Comparison of ENCODE assay signal across 9 mouse cellular contexts in the genomic region with DNA sequence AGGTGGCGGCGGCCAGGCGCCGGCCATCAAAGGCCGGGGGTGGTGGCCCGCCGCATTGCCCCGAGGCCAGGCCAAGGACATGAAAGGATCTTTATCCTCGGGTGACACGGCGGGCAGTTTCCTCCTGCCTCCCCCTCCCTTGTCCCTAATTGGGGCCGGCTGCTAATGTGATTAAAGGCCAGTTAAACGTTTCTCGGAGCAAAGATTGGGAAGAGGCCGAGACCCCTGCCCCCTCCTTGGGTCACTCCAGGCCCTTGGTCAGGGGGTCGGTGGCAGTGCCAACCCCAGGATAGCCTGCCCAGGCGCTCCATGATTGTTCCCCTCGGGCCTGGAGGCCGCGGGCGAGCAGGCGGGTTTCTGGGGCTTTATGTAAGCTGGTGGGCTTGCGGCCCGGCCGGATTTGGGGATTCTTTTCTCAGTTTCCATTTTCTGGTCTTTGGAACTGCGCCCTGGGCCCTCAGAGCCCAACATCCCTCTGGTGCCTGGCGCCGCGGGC.
DNase-seq lines count a peak whose midpoint lies in the region; ATAC-seq and TF ChIP-seq lines count a peak whose summit lies in the region.
"Had no signal": no experiment of that assay in that cellular context is flagged by ENCODE, and none has a peak within 500 bp of the region (broad histone marks: within the 10 kb centered on the region; RNA-seq: fewer than 3 reads in every experiment).

No protein-coding gene starts in this region.

- peak overlapping the region; percentile 68 for H3K9ac ChIP-seq in forebrain, embryonic 12.5 days
- no peak overlapping the region for H3K9ac ChIP-seq in limb, embryonic 14.5 days (ENCODE audit: low read depth, low read length, severe bottlenecking)

- H3K27ac ChIP-seq in cerebellum, adult 2 months (ENCODE audit: insufficient read depth, low read length), result no peak overlapping the region
- peak overlapping the region; percentile 96 for H3K27ac ChIP-seq in forebrain, embryonic 12.5 days
- no peak overlapping the region for H3K27ac ChIP-seq in limb, embryonic 14.5 days (replicated peaks; ENCODE audit: low read depth, low read length)
- no peak overlapping the region for H3K27ac ChIP-seq in gastrocnemius, adult 2 months

- peaks cover 2% of the 10 kb centered on the region; the same call in 1 of the 2 replicates for H3K27me3 ChIP-seq in cerebellum, adult 2 months (ENCODE audit: control insufficient read depth, insufficient read depth, low read length)
- peaks cover 88% of the 10 kb centered on the region for H3K27me3 ChIP-seq in E14TG2a.4 (ENCODE audit: insufficient read depth, low read length)
- H3K27me3 ChIP-seq in forebrain, embryonic 12.5 days, result peaks cover 64% of the 10 kb centered on the region
- peaks cover 73% of the 10 kb centered on the region for H3K27me3 ChIP-seq in limb, embryonic 14.5 days (ENCODE audit: control insufficient read depth, insufficient read depth, low read length)

- under 1% methylated on average over 29 of the region's 29 CpGs for WGBS in cerebellum, adult 2 months
- WGBS in forebrain, embryonic 12.5 days, result 1% methylated on average over 29 of the region's 29 CpGs
- WGBS in limb, embryonic 14.5 days, result 3% methylated on average over 25 of the region's 29 CpGs

- no peak overlapping the region for H3K4me3 ChIP-seq in cerebellum, adult 2 months (replicated peaks; ENCODE audit: insufficient read depth, low read depth, low read length)
- H3K4me3 ChIP-seq in E14TG2a.4 (replicated peaks; ENCODE audit: low read length), result peak overlapping the region; percentile 66
- H3K4me3 ChIP-seq in forebrain, embryonic 12.5 days (replicated peaks), result peak overlapping the region; percentile 48
- peak overlapping the region; percentile 1; the same call in 1 of the 2 replicates for H3K4me3 ChIP-seq in limb, embryonic 14.5 days (replicated peaks; ENCODE audit: low read length)
- H3K4me3 ChIP-seq in gastrocnemius, adult 2 months, result no peak overlapping the region

- H3K4me1 ChIP-seq in cerebellum, adult 2 months (ENCODE audit: control insufficient read depth, insufficient read depth, low read length), result no peaks in the 10 kb centered on the region
- peaks cover 36% of the 10 kb centered on the region for H3K4me1 ChIP-seq in E14TG2a.4 (replicated peaks; ENCODE audit: low read depth, low read length)
- peaks cover 65% of the 10 kb centered on the region for H3K4me1 ChIP-seq in forebrain, embryonic 12.5 days
- H3K4me1 ChIP-seq in limb, embryonic 14.5 days (ENCODE audit: control insufficient read depth, insufficient read depth, low read length), result peaks cover 9% of the 10 kb centered on the region; the same call in 1 of the 2 replicates

- TF ChIP-seq POLR2A in cerebellum, adult 2 months (IDR thresholded peaks at IDR 0.05; ENCODE audit: borderline replicate concordance, insufficient read depth, low read length), result no peak
- no peak for TF ChIP-seq POLR2A in limb, embryonic 14.5 days (IDR thresholded peaks at IDR 0.05; ENCODE audit: borderline replicate concordance, extremely low read depth, insufficient read depth, insufficient read length)

- TF ChIP-seq CTCF in cerebellum, adult 2 months (IDR thresholded peaks at IDR 0.05; ENCODE audit: borderline replicate concordance, insufficient read depth, low read depth, low read length), result no peak
- no peak for TF ChIP-seq CTCF in E14TG2a.4 (conservative IDR thresholded peaks at IDR 0.05; ENCODE audit: low read length)
- no peak for TF ChIP-seq CTCF in gastrocnemius, adult 2 months (IDR thresholded peaks at IDR 0.05)

- H3K4me2 ChIP-seq in forebrain, embryonic 12.5 days, result peak overlapping the region; percentile 61
- H3K4me2 ChIP-seq in limb, embryonic 14.5 days (replicated peaks; ENCODE audit: low read depth, low read length, severe bottlenecking), result no peak overlapping the region; the same call in 1 of the 2 replicates

- intact Hi-C loops in gastrocnemius, adult 2 months (cut with DNase I), result no loop called here

- no peaks in the 10 kb centered on the region for H3K9me3 ChIP-seq in E14TG2a.4 (ENCODE audit: low read length)
- no peaks in the 10 kb centered on the region for H3K9me3 ChIP-seq in forebrain, embryonic 12.5 days
- H3K9me3 ChIP-seq in limb, embryonic 14.5 days (ENCODE audit: control insufficient read depth, low read length), result no peaks in the 10 kb centered on the region

- peak; percentile 11 to 26 for DNase-seq in cerebellum, adult 2 months
- no peak for DNase-seq in cerebellum, adult 11 months
- DNase-seq in limb, embryonic 14.5 days (ENCODE audit: low spot score), result no peak
- DNase-seq in adrenal gland, postnatal 36 days, result no peak
- DNase-seq in thymus, postnatal 25 days, result no peak
- no peak for DNase-seq in gastrocnemius, adult 2 months
- DNase-seq: heart, postnatal 10 days had no signal

- no peaks in the 10 kb centered on the region for H3K36me3 ChIP-seq in E14TG2a.4 (ENCODE audit: insufficient read depth, low read length)
- no peaks in the 10 kb centered on the region for H3K36me3 ChIP-seq in forebrain, embryonic 12.5 days (replicated peaks)
- H3K36me3 ChIP-seq in limb, embryonic 14.5 days (ENCODE audit: control insufficient read depth, insufficient read depth, low read length), result no peaks in the 10 kb centered on the region

- no peak for ATAC-seq in forebrain, embryonic 12.5 days (ENCODE audit: low FRiP score)
- ATAC-seq in limb, embryonic 14.5 days (ENCODE audit: low FRiP score, low read depth), result no peak

Comparison
In these comparisons a context has a peak if more than half of its experiments do, and no peak if none do; other contexts are left out.
1. DNase-seq: peak in cerebellum, adult 2 months (2 of 2); none in cerebellum, adult 11 months (single experiment), limb, embryonic 14.5 days (single experiment), adrenal gland, postnatal 36 days (0 of 2), thymus, postnatal 25 days (single experiment) and gastrocnemius, adult 2 months (single experiment).
2. H3K4me3 ChIP-seq: peak in E14TG2a.4 (single experiment), forebrain, embryonic 12.5 days (single experiment) and limb, embryonic 14.5 days (single experiment); none in cerebellum, adult 2 months (single experiment) and gastrocnemius, adult 2 months (single experiment).